Mouse (Mus musculus): Measurements from ENCODE around the gene Ctss. TPM values are rescaled to one million over a fixed set of nuclear protein-coding genes. Genes with fewer than 3 reads are reported as not detected.

The Ctss gene
- polyA plus RNA-seq, 1 experiment = not detected

DNA sequence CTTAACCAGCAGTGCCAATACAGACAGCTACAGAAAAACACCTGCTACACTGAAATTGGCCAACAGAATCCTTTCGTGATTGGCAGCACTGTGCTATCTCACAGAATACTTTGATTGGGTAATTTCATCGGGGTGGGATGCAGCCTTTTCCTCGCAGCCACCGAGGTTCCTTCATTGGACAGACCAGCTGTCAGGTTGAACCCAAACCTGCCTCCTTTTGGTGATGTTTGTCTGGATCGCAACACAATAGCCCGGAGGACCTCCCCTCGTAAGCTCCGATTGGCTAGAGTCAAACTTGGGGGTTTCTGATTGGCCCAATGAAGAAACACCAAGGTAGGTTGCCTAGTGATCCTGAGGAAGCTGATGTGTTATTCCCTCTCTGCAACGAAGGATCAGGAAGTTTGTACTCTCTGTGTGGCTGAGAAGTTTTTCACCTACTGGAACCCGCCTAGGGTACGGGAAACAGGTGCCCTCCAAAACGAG, 62.1 kb downstream of the Ctss start, which contains the start of gene Golph3l:
Gene Golph3l, plus strand, starts transcription at position 331 of the 483 bp plus-strand sequence.
- no peak for TF ChIP-seq CTCF (IDR thresholded peaks at IDR 0.05; ENCODE audit: insufficient read depth, low read depth, low read length)
- Histone ChIP-seq H3K27ac (ENCODE audit: insufficient read depth, low read depth, low read length) (no peak within 1 kb of the TSS), H3K4me1 (ENCODE audit: control insufficient read depth, insufficient read depth, low read length) (no peaks in the 10 kb centered on the region), H3K4me3 (ENCODE audit: insufficient read depth, low read depth, low read length) (peak within 1 kb of the TSS; percentile 85)
- 0% methylated on average over 12 of the region's 12 CpGs for WGBS

DNA sequence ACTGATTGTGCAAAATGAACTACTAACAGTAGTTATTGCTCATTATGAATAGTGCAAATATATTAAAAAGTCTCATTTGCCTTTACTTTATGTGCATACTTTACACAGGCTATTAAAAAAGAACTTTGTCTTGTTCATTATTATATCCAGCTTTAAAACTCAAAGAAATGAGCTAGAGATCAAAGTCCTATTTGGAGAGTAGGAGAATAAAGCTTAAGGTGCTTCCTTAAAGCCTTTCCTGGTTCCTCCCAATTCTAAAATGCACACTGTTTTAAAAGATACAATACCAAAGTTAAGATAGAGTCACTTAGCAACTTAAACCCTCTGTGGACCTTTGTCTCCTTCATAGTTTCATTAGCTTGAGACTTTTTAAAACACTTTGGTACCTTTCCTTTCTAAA, 72.1 kb downstream of the Ctss start:
- TF ChIP-seq CTCF (IDR thresholded peaks at IDR 0.05; ENCODE audit: insufficient read depth, low read depth, low read length) = no peak
- no peak for TF ChIP-seq POLR2A (IDR thresholded peaks at IDR 0.05; ENCODE audit: insufficient read depth, low read depth, low read length)
- Histone ChIP-seq H3K4me3 (ENCODE audit: insufficient read depth, low read depth, low read length) (no peak overlapping the region), H3K27ac (ENCODE audit: insufficient read depth, low read depth, low read length) (no peak overlapping the region), H3K4me1 (ENCODE audit: control insufficient read depth, insufficient read depth, low read length) (no peaks in the 10 kb centered on the region)

DNA sequence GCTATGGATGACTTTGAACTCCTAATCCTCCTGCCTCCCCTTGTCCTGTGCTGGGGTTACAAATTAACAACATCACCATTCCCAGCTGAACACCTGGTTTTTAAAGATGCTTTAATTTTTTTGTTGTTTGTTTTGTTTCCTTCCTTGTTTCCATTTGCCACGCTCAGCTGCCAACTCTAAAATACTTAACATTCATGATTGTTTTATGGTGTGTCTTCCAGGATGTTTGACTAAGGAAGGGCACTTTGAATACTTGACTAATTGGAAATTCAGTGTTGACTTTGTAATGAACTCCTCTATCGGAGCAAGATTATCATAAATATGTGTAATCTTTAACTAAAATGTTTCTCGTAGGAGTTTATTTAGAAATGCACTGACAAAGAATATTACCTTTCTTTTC, 74.7 kb downstream of the Ctss start:
- TF ChIP-seq POLR2A (IDR thresholded peaks at IDR 0.05; ENCODE audit: insufficient read depth, low read depth, low read length) = no peak
- TF ChIP-seq CTCF (IDR thresholded peaks at IDR 0.05; ENCODE audit: insufficient read depth, low read depth, low read length) = no peak
- Histone ChIP-seq H3K4me3 (ENCODE audit: insufficient read depth, low read depth, low read length) (no peak overlapping the region), H3K27ac (ENCODE audit: insufficient read depth, low read depth, low read length) (no peak overlapping the region), H3K4me1 (ENCODE audit: control insufficient read depth, insufficient read depth, low read length) (no peaks in the 10 kb centered on the region)
- 89% methylated on average over 3 of the region's 3 CpGs for WGBS

Other genes with a start within 250 kb of the Ctss start
- not detected in 2 replicates for gene Mindy1, start 245.4 kb upstream of the Ctss start, polyA plus RNA-seq (2012; ENCODE audit: insufficient read depth, insufficient read length, low replicate concordance, missing spikeins)
- not detected in 2 replicates for gene Prune1, start 244.7 kb upstream of the Ctss start, polyA plus RNA-seq (2012; ENCODE audit: insufficient read depth, insufficient read length, low replicate concordance, missing spikeins)
- not detected in 2 replicates for gene Anxa9, start 219.6 kb upstream of the Ctss start, polyA plus RNA-seq (2012; ENCODE audit: insufficient read depth, insufficient read length, low replicate concordance, missing spikeins)
- not detected in 2 replicates for gene Cers2, start 212.0 kb upstream of the Ctss start, polyA plus RNA-seq (2012; ENCODE audit: insufficient read depth, insufficient read length, low replicate concordance, missing spikeins)
- gene Setdb1, start 169.6 kb upstream of the Ctss start, polyA plus RNA-seq (2012; ENCODE audit: insufficient read depth, insufficient read length, low replicate concordance, missing spikeins) = not detected in 2 replicates
- gene 4930558C23Rik, start 123.9 kb upstream of the Ctss start, polyA plus RNA-seq (2012; ENCODE audit: insufficient read depth, insufficient read length, low replicate concordance, missing spikeins) = not detected in 2 replicates
- gene Arnt, start 92.4 kb upstream of the Ctss start, polyA plus RNA-seq (2012; ENCODE audit: insufficient read depth, insufficient read length, low replicate concordance, missing spikeins) = 258 TPM in 1 of 2 replicates, not detected in the other
- gene Ctsk, start 27.5 kb upstream of the Ctss start, polyA plus RNA-seq (2012; ENCODE audit: insufficient read depth, insufficient read length, low replicate concordance, missing spikeins) = not detected in 2 replicates
- gene Hormad1, start 32.9 kb downstream of the Ctss start, polyA plus RNA-seq (2012; ENCODE audit: insufficient read depth, insufficient read length, low replicate concordance, missing spikeins) = not detected in 2 replicates
- gene Golph3l, start 62.1 kb downstream of the Ctss start, polyA plus RNA-seq (2012; ENCODE audit: insufficient read depth, insufficient read length, low replicate concordance, missing spikeins) = not detected in 2 replicates
- not detected in 2 replicates for gene Ensa, start 98.2 kb downstream of the Ctss start, polyA plus RNA-seq (2012; ENCODE audit: insufficient read depth, insufficient read length, low replicate concordance, missing spikeins)
- 157 and 245 TPM in 2 replicates for gene Mcl1, start 132.0 kb downstream of the Ctss start, polyA plus RNA-seq (2012; ENCODE audit: insufficient read depth, insufficient read length, low replicate concordance, missing spikeins)
- not detected in 2 replicates for gene Adamtsl4, start 161.1 kb downstream of the Ctss start, polyA plus RNA-seq (2012; ENCODE audit: insufficient read depth, insufficient read length, low replicate concordance, missing spikeins)
- not detected in 2 replicates for gene Ecm1, start 212.8 kb downstream of the Ctss start, polyA plus RNA-seq (2012; ENCODE audit: insufficient read depth, insufficient read length, low replicate concordance, missing spikeins)
- not detected in 2 replicates for gene Tars2, start 233.4 kb downstream of the Ctss start, polyA plus RNA-seq (2012; ENCODE audit: insufficient read depth, insufficient read length, low replicate concordance, missing spikeins)

Data from olfactory bulb, adult 2 months (tissue).